Mouse (Mus musculus) adrenal gland, postnatal 14 days (tissue): ENCODE results near the gene Tfam. TPM values are rescaled to one million over a fixed set of nuclear protein-coding genes. Genes with fewer than 3 reads are reported as not detected.

Source experiments
- DNase-seq: peaks from one replicate; pipeline ENCODE4 v3.0.0; 2021; ENCODE audit warnings: mixed read lengths
- total RNA-seq: library from RNA; stranded (reverse); gene quantifications from 2 replicates; pipeline ENCODE4 v1.2.3, GENCODE M21; 2021

The Tfam gene
- total RNA-seq, 1 experiment from 2014 or later: 66.3 TPM

DNA sequence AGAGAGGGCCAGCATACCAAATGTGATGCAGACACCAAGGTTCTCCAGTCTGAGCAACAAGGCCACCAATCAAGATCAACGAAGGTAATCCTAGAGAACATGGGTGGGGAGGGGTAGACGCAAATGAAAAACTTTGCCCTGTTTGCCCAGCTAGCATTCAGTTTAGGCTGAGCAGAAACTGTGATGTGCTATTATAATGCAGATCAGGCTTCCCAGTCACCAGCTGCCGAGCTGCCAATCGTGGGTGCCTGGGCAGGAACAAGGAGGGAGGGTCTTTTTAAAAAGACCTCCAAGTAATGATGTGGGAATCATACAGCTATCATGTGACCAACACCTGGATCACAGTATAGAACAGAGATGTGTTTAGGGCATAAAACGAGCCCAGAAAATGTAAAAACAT is 15.0 kb downstream of the Tfam start:
- DNase-seq: no peak

DNA sequence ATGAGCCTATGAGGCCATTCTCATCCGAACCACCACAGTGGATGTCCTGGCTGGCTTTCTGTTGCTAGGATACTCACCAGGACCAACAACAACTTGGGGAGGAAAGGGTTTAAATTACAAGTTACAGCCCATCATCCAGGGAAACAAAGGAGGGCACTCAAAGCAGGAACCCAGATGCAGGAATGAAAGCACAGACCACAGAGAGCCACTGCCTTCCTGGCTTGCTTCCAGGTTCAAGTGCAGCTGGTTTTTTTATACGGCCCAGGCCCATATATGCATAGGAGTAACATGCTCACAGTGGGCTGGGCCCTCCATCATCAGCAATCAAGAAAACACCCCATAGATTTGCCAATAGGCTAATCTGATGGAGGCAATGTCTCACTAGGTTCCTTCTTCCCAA is 15.4 kb downstream of the Tfam start:
- DNase-seq: no peak

DNA sequence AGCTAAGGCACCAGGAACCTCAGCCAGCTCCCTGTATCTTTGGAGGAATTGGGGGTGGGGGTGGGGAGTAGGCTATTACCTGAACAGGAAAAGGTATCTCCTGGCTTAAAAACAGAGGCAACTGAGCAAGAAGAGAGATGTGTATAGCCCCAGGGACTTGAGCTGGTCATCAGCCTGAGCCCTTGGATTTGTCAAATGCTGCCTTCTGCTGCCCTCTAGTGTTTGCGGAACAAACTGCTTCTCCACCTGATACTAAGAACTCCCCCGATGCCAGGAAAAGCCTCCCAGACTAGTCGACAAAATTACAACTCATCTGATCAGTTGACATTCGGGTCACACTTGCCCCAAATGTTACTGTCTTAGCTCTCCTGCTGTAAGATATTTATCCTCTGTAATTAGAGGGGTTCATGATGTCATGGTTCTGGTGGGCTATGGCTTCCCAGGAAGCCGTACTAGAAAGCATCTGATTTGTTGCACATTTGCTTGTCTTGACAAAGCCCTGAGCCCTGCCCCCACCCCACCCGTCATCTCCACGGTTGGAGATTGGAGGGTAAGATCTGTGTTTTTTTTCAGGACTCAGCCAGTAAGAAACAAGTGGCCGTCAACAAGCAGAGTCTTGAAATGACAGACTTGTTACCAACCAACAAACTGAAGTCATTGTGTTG is 19.7 kb downstream of the Tfam start:
- DNase-seq: peak; percentile 84

- DNase-seq: no peak
These were observed 22.1 kb downstream of the Tfam start for GRCm38 (mm10) chr10:71215996-71216395.

- no peak for DNase-seq
These were observed 36.6 kb downstream of the Tfam start for GRCm38 (mm10) chr10:71201512-71201911.

DNA sequence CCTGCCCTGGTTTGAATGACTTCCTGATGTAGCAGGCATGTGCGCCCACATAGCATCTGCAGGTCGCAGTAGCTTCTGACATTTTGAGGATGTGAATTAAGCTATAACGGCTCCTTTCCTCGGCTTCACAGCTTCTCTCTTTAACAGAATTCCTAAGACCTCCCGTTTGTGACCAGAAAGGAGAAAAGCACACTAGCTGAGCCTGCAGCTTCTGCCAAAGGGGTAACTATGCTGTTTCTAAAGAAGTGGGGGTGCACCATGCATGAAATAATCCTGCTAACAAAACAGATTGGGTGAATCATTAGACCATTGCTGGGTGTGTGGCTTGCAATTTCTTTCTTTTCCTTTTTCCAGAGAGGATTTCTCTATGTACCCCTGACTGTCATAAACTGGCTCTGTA is 37.1 kb downstream of the Tfam start:
- no peak for DNase-seq

DNA sequence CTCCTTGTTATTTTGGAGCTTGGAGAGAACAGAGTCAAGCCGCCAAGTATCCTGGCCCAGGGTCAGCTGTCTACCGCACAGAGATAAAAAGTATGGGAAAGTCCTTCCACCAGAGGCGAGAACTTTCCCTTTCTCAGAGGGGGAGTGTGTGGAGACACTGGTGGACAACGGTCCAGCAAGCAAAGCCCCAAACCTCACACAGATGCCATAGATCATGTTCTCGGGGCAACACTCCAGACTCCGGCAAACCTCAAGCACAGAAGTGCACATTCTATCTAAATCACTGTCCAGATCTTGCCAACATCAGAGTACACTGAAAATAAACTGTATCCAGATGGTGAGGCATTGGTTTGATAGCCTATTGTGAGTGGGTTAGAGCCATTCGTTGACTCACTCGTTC is 39.4 kb downstream of the Tfam start:
- no peak for DNase-seq

DNA sequence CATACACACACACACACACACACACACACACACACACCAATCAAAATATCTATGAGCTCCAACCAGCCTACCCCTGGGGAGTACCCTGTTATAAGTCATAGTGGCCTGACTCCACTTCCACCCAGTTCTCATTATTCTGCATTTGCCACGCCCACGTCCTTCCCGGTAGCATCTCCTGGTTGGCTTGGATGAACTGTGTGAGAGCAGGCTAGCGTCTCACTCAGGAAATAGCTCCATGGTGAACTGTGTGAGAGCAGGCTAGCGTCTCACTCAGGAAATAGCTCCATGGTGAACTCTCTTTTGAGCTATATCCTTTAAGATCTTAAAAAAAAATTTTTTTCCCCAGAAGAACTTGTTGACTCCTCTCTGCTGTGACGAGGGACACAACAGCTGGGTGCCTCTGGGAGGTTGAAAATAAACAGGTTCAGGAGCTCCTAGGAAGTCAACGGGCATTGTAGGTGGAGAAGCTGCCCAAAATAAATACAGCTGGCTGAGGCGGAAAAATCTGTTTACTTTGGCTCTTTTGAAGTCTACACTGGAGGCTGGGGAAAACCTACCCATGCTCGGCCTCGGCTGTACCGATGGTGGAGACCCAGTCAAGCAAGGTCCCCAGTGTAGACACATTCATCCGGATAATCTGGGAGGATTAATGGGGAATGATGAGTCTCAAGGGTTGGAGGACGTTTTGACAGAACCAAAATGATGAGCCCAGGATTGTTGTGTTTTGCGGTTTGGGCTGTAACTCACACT is 40.9 kb downstream of the Tfam start:
- no peak for DNase-seq

DNA sequence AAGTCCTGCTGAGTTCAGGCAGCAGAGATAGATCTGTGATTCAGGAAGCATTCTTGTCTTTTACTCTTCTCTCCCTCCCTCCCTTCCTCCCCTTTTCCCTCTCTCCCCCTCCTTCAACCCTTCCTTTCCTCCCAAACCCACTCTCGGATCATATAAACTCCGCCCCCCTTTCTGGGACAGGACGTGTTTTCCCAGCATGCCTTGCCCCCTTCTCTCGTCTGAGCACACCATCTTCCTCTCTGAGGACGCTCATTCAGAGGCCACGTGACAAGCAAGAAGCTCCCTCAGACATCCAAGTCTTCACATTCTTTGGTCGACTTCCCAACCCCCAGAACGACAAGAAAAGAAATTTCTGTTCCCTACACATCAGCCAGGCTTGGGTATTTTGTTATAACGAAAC is 42.6 kb downstream of the Tfam start:
- DNase-seq: no peak

DNA sequence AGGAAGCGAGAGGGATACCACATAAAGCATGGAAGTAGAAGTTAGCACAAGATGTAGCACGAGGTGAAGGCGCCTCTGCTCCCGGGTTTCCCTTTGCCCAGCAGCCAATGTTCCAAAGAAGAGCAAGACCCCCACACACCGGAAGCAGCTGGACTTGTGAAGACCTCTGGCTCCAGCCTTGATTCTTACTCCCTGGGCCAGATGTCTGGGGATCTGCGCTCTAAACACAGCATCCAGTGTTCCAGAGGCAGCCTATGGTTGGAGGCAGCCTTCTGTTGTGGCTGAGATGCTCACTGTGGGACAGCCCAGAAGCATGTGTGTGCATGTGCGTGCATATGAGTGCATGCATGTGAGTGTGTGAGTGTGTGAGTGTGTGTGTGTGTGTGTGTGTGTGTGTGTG is 43.4 kb downstream of the Tfam start:
- DNase-seq: no peak

DNA sequence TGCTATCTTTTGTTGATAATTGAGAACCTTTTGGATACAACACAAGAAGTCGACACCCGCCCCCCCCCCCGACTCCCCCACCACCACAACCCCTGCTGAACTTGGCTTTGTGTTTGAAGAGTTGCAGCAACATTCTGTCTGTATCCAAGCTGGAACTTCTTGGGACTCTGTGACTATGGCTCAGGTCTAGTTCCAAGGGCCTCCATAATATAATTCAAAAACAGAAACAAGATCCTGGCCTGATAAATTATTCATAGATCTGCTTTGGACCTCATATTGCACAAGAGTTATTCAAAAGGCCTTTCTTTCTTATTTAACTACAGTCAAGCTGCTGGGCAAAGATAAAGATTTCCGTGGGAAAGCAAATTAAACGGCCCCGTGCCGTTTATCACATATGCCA is 44.8 kb downstream of the Tfam start:
- no peak for DNase-seq

GRCm38 (mm10) chr10:71192886-71193285 is 45.2 kb downstream of the Tfam start:
- no peak for DNase-seq

DNA sequence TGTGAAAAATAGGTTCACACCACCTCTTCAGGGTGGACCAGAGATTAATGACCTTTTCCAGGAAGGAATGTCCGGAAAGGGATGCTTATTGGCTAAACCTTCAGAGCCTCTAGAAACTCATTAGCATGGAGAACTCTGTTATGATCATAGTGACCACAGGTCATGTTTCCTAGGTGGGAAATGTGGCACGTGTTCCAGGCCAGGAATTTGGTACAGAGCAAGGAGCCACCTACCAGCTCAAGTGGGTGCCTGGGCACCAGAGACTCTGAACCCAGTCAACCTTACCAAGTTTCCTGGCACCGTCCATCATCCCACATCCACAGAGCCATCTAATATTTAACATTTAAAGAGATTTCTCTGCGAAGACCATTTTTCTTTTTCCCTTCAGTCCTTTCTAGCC is 49.4 kb downstream of the Tfam start:
- DNase-seq: no peak

- no peak for DNase-seq
These were observed 53.0 kb downstream of the Tfam start for GRCm38 (mm10) chr10:71185059-71185458.

DNA sequence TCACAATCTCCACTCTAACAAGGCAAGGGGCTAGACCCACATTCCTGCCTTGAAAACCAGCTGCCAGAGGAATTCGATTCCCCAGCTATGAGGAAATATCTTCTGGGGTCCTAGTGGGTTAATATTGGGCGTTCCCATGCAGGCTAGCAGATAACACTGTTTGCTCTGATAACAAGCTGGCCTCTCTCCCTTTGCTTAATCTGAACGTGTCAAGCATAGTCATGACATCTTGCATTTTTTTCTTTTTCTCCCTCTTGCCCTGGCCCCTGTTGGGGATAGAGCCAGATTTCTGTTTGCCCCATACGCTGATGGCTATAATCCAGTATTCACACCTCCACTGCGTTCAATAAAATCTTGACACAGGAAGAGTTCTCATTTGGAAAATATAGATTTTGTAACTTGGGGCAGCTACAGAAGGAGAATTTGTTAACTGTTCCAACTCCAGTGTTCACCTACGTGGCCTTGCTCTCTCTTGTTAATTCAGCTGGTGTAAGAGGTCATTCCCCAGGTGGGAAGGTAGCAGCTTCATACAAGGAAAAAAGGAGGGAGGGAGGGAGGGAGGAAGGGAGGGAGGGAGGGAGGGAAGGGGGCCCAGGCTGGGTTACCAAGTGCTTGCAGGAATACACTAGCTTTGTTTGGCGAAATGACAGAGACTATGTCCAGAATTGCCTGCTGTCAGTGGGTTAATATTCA is 54.6 kb downstream of the Tfam start:
- DNase-seq: no peak

GRCm38 (mm10) chr10:71181931-71182330 is 56.1 kb downstream of the Tfam start:
- no peak for DNase-seq

- no peak for DNase-seq
These were observed 57.0 kb downstream of the Tfam start for GRCm38 (mm10) chr10:71181091-71181490.

- DNase-seq: no peak
These were observed 58.0 kb downstream of the Tfam start for GRCm38 (mm10) chr10:71180057-71180456.

DNA sequence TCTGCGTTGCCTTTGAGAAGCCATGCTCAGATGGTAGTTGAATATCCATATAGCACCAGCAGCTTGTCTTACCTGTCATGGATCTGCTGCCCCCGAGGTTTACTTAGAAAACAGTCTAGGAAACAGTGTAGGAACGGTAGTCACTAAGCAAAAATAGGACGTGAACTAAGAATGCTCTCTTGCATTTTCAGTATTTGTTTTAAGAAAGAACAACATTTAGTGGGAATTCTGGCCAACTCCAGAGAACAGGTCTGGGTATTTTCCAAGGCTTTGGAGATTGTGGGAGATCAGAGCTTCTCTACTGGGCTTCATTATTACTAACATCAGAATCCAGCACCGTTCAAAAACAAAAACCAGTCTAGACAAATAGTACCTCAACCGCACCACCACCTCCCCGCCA is 60.9 kb downstream of the Tfam start:
- DNase-seq: no peak

DNA sequence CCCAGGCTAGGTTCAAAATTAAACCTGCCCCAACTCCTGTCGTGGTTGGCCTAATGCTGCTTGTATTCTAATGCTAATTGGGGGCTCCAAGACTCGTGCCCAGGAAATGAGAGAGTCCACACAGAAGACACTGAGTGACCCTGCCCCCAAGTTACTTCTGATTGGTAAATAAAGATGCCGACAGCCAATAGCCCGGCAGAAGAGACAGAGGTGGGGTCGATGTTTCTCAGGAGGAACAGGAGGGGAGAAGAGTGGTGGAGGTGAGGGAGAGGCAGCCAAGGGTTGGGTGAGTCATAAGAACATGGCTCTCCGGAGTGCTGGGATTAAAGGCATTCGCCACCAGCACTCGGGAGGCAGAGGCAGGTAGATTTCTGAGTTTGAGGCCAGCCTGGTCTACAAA is 61.7 kb downstream of the Tfam start:
- no peak for DNase-seq
